Mouse (Mus musculus) olfactory bulb, adult 2 months (tissue): ENCODE results near the gene Sorbs1.

Experiments
- CTCF ChIP-seq: fragments of 200-500 bp; IDR thresholded peaks from 2 replicates; pipeline ENCODE4 v1.5.1; 2012; ENCODE audit warnings: low read depth, mild to moderate bottlenecking, low read length, moderate library complexity; ENCODE audit not compliant: insufficient read depth
- POLR2A ChIP-seq: fragments of 200-500 bp; IDR thresholded peaks from 2 replicates; pipeline ENCODE4 v1.6.1; 2012; ENCODE audit warnings: mild to moderate bottlenecking, low read depth, low read length, moderate library complexity; ENCODE audit not compliant: insufficient read depth

- no peak for TF ChIP-seq POLR2A
- TF ChIP-seq CTCF = no peak
Observed at GRCm38 (mm10) chr19:40442377-40442776, 71.2 kb downstream of the Sorbs1 start.
